Mouse (Mus musculus) kidney, postnatal 10 days (tissue): Measurements from ENCODE around the gene Cpe.
"Not testable (repeated sequence)": the region's sequence is repeated elsewhere in the genome, so short reads cannot be mapped to it uniquely, and the experiment has no call there.

ENCODE experiments used
- DNase-seq: peaks from one replicate; pipeline ENCODE4 v3.0.0; 2021; ENCODE audit warnings: mixed read lengths

The Cpe gene

DNA sequence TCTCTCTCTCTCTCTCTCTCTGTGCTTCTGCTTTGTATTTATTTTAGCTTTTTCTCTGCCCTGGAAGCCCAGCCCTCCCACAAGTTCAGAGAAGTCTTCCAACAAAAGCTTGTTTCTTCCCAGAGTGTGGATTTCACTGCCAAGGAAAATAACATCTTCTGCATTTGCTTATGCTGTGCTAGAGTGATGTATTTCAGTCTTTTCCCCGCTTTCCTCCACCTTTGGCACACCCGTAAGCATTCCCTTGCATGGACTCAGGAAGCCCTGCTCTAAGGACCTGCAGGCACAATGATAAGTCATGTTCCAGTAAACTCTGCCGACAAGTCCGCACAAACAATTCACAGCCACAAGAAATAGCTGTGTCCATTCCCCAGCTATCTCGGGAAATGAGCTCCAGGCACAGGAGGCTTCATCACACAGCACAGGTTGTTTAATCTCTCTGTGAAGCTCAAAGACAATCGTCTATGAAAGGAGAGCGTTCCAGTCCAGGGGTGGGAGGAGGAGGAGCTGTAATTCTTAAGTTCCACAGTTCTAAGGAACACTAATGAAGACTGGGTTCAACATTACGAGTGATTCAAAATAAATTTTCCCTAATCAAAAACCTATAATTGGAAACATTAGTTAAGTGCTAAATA lies 17.8 kb downstream of the Cpe start:
- no peak for DNase-seq

DNA sequence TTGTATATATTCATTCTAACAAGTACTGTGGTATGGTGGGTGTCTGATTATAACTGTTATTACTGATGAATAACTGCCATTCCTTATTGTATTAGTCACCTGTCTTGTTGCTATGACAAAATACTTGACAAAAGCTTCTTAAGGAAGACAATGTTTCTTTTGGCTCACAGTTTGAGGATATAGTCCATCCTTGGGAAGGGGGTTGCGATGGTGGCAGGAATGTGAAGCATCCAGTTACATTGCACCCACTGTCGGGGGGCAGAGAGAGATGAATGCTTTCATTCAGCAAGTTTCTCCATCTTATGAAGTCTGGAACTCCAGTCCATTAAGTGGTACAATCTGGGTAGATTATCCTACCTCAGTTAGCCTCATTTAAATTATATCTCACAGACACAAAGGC lies 19.9 kb downstream of the Cpe start:
- DNase-seq, result no peak

DNA sequence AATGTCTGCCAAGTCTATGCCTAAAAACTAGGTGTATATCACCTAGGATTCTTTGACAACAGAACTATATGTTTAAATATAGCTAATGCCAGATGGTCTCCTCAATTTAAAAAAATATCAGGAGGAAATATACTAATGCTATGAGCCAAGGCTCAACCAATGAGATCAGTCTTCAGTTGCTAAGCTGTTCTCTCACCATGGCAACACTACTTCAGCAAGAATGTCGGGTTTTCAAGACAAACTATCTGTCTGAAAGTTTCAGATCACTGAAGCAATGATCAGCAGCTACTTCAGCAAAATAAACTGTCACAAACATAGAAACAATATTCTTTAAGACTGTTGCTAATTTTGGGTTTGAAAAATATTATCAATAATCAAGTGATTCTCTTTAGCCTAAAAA lies 20.9 kb downstream of the Cpe start:
- no peak for DNase-seq

DNA sequence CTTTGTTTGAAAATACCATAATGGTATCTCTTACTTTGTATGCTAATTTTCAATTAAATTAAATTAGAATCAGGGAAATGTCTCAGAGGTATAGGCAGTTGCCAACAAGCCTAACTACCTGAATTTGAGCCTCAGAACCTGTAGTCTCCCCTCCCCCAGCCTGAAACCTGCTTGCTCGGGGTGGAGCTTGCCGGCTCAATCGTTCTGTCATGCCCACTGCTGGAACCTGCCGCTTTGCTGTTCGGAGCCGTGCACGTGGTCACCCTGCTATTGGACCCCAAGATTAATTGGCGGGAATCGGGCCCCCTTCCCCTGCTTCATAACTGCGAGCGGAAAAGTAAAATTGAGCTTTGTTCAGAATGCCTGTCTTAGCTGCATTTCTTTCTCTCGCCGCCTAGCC lies 26.5 kb downstream of the Cpe start:
- DNase-seq, result not testable (repeated sequence)

DNA sequence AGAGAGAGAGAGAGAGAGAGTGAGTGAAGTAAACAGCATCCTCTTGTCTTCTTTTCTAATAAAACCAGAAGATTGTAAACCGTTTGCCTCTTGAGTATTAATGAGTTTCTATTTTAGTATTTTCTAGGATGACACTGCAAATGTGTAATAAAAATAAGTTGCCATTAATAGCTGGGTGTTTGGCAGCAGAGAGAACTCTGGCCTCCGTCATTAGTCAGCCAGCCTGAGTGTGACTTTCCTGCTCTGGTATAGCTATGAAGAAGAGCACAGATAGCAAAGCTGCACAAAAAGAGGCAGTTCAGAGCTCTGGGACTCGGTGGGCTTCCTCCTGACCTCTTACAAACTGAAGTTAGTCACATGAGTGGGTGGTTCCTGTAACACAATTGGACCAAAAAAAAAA lies 27.3 kb downstream of the Cpe start:
- DNase-seq, result no peak

DNA sequence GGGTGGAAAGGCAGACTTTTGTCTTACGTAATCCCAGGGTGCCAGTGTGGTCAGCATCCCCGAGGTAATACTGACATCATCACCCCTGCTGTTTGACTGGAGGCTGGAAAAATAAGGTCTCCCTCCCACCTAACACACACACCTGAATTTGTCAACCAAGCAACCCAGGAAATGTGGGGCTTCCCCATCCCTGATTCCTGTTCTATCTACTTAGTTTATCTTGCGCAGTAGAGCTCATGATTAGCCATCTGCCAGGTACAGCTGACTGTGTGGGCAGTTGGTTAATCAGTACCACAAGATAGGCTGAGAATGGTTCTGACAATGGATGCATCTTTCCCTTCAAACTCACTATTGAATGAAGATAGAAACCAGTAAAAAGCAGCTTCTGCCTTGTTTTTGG lies 28.0 kb downstream of the Cpe start:
- DNase-seq, result no peak

DNA sequence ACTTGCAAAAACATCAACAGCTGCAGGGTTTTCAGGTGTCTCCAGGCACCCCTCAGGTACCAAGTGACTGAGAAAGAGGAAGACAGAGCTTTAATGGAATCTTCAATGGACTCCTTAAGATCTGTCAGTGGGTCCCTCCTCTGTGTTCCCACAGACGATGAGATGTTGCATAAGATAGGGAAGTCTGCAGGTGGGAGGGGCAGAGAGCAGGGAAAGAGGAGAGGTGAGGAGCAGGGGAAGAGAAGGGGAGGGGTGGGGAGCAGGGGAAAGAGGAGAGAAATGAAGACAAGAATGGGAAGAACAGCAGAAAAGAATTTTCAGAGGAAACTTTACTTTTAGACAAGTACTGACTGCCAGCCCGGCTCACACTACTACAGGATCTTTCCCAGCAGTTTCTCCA lies 28.5 kb downstream of the Cpe start:
- DNase-seq, result no peak

DNA sequence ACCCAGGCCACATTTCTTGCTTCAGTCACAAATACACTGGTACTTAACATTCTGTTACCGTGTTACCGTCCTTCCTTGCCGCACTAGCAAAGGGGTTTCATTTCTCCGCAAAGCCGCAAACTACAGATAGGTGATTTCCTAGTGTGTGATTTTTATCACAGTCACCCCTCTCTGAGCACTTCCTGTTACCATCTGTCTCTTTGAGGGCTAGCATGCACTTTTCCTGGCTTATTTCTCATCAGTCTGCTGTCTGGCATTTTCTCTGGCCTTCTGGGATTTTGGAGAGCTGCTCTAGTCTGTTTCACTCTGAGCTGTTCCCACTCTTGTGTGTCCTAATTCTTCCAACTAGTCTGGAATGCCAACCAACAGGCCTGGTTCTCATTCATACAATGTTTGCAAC lies 33.8 kb downstream of the Cpe start:
- DNase-seq, result no peak

DNA sequence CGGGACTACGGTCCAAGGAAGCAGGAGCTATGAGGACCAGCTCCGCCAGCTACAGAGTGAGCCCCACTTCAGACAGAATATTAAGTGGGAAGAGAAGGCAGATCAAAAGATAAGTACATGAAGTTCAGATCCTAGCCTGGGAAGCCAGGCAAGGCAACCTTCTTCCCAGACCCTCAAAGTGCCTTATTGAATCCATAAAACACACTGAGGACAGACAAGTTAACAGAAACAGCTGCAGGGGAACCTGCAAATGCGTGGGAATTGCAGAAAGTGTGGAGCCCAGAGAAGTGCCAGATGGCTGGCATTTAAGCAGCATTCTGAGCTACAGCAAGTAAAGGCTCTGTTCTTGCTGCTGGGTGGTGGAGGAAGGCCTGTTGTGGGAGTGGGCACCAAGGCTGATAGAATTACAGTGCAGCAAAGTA lies 34.9 kb downstream of the Cpe start:
- no peak for DNase-seq

DNA sequence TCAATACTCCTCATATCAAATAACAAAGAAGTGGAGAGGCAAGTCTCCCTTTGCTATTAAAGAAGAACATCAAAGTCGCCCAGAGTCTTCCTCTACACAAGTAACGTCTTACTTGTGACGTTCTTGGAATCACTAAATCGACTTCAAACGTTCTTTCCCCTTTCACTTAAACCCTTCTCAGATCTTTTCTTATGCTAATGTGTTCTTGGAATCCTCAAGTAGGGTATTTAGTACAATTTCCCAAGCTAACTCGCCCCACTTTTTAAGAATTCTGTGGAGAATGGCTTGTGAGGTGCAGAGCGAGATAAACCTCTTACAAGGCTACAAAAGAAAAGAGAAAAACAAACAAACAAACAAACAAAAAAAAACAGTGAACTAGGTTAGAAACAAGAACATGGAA lies 35.3 kb downstream of the Cpe start:
- DNase-seq, result no peak

DNA sequence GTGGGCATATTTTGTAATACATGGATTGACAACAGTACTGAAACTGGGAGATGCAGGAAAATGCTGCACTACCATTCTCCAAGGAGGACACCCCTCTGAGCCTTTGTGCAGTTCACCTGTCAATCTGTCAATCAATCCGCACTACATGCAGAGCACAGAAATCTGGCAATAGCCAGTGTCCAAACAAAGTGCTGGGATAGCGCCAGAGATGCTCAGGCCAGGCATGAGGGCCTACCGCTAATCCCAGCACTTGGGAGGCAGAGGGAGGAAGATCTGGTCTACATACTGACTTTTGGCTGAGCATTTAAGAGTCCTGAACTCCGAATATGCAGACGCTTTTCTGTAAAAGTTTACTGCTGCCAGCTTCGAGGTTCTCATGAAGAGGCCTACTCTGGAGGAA lies 37.0 kb downstream of the Cpe start:
- no peak for DNase-seq

DNA sequence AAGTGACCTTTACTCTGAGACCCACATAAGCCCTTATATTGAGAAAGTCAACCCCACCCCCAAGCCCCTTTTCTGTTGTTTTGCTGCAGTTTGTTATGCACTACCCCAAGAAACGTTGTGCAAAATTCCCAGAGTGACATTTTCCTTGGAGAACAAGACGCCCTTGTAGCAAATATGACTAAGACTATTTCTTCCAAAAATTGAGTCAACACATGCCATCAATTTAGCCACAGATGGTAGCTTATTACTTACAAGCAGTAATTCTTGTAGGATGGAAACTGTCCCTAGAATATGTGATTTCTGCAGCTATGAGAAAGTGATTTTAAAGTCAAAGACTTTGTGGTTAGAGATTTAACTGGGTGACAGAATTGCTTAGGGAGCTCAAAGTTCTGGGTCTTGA lies 37.8 kb downstream of the Cpe start:
- no peak for DNase-seq

DNA sequence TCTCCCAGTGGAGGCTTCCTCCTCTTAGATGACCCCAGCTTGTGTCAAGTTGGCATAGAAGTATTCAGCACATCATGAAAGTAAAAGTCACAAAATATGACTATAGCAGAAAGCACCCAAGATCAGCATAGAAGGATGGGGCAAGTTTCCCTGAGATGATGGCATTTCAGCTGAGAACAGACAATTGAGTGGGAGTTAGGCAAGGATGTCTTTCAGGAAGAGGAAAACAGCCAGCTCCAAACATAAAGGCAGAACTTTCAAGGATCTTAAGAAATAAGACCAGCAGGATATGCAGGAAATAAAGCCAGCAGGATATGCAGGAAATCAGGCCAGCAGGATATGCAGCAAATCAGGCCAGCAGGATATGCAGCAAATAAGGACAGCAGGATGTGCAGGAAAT lies 40.6 kb downstream of the Cpe start:
- DNase-seq, result no peak

DNA sequence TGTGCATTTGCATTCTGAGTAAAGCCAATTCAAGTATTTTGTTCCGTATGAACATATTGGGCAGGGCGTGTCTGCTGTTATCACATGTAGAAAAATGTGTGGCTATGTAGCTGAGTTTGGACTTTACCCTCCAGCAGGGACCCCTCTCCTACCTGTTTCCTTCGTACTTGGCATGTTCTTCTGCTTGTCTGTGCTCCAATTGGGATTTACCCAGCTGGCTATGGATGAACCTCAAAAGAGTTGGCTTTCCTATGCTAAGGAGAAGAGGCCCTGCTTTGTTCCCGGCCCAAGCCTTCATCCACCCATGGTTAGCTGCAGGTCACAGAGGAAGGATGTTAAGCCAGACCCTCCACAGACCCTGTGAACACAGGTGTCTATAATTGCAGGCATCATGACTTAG lies 44.8 kb downstream of the Cpe start:
- DNase-seq, result no peak

DNA sequence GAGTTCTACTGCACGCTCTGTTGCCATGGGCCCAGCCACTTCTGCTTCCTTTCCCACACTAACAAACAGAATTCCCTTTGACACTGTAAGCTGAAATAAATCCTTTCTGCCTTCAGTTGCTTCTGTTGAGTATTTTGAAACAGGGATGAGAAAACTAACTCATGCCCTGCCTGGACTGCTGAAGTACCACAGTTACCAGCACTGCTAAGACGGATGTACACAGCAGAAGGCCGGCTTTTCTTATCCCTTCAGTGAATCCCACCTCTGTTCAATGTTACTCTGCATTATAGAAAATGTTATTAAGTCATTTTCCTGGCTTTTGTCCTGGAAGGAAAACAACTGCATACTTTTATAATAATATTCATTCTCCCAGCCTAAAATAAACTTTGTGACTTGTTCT lies 45.7 kb downstream of the Cpe start:
- no peak for DNase-seq

DNA sequence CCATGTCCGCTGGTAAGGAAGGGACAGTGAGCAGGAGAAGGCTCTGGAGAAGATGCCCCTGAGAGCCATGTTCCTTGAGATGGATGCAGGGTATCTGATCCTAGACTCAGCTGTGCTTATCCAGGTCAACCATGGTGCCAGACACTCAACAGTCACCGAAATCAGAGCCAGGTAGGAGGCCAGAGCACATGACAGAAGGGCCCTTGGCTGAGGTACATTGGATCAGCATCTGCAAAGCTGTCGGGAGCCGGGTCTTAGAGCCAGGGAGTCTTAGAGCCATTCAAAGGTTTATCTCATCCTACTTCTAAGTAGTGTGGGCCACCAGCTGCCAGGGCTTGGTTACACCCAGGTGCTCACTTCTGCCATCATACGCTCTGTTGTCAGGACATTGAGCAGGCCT lies 46.4 kb downstream of the Cpe start:
- no peak for DNase-seq

DNA sequence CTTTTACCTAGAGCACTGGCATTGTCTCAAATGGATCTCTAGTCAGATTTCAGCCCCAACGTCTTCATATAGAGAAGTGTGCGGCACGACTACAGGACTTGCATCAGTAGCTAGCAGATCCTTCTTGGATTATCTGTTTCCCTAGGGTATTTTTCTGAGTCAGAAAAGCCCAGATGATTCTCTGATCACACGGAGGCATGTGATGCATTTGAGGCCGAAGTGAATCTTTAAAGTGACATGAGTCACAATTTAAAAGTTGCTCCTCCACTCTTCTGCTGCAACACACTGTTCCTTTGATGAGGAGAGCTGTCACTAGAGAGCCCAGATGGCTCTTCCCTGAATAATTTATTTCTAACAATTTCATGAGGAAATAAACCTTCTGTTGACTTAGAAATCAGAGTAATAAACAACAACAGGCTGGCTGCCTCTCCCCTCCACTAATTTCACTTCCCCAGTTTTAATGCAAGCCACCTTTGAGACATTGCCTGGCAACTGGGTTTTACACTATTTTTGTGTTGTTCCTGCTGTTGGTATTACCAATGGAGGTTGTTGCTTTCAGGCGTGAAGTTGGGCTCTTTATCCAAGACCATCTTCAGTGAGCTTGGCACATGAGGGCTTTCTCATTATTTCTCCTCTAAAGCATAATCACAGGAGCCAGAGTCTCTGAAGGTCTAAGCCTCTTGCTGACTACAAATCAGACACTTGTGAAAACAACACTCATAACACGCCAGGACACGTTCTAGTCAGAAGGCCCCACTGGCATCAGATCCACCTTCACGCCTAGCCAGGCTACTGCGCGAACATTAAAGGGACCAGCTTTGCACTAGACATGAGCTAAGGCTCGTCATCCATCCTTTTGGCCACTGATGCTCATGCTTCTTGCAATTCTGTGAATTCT lies 48.5 kb downstream of the Cpe start:
- DNase-seq, result no peak

DNA sequence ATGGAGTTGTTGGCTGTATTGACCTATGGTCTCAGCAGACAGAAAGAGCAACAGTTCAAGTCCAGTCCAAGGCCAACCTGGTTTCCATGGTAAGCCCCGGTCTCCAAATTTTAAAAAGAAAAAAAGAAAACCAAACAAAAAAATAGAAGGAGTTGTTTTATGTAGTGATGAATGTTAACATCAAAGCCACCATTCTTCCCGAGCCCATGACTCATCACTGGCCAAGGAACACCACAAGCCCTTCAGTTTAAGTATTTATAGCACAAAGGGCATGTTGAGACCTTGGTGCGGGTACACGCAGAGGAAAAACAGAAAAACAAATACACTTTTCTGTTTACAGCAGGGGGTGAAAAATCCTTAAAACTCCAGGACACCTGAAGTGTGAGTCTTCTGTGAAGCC lies 49.5 kb downstream of the Cpe start:
- no peak for DNase-seq

DNA sequence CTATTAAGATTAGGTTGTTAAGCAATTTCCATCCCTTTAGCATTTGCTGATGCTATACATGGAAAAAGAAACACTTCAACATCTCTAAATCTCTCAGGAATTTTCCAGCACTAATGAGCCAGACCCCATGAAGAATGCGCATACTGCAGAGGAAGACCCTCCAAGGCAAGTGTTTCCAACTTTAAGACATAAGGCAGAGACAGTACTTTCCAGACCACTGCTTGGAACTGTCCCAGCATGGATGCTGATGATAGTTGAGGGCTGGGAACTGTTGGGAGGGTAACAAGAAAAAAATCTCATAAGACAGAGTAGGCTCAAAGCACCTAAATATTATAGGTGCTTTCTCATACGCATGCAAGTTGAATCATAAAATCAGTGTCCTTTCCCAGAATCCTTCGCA lies 50.1 kb downstream of the Cpe start:
- DNase-seq, result no peak

DNA sequence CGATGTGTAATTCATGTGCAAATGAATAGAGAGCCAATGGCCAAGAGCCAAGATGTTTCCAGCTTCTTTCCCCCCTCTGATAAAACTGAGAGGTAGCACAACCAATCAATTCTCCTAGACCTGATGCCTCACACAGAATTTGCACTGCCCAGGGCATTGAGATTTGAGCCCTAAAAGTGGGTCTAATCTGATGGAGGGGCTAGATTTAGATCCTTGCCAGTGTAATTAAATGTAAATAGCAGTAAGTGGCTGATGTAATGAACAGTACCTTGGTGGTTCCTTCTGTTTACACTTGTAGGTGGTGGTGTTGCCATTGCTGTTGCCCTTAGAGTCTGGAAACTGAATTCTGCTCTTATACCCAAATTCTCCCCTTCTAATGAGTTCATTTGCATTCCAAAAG lies 52.3 kb downstream of the Cpe start:
- no peak for DNase-seq

DNA sequence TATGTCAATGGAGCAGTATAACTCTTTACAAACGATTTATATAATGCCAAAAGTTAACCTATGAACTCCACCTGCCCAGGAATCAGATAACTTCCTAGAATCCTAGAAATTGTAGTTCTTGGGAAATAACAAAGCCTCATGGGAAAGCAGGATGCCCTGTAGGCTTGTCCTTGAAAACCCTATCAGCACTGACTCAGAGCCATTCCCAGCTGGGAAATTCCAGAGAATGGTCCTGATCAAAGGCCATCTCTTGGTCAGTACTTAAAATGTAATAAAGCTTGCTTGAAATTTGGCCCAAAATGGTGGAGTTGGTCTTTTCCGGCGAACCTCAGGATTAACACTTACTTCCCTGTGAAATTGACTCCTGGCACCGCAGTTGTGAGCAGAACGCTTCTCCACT lies 53.2 kb downstream of the Cpe start:
- no peak for DNase-seq

DNA sequence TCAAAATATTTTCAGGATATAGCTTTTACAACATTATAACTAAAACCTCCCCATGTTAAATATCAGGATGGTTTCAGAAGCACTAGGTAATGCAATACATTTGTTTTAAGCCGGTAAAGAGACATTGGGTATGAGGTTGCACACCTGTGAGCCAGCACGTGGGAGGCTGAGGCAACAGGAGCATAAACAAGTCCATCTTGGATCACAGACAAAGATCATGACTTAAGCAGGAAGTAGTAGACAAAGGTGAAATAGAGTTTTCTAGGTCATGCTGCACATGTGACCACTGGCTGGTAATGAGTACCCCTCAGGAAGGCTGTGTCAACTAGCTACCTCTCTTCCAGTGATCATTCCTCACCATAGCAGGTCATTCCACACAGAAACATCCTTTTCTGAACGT lies 58.0 kb downstream of the Cpe start:
- DNase-seq, result no peak

DNA sequence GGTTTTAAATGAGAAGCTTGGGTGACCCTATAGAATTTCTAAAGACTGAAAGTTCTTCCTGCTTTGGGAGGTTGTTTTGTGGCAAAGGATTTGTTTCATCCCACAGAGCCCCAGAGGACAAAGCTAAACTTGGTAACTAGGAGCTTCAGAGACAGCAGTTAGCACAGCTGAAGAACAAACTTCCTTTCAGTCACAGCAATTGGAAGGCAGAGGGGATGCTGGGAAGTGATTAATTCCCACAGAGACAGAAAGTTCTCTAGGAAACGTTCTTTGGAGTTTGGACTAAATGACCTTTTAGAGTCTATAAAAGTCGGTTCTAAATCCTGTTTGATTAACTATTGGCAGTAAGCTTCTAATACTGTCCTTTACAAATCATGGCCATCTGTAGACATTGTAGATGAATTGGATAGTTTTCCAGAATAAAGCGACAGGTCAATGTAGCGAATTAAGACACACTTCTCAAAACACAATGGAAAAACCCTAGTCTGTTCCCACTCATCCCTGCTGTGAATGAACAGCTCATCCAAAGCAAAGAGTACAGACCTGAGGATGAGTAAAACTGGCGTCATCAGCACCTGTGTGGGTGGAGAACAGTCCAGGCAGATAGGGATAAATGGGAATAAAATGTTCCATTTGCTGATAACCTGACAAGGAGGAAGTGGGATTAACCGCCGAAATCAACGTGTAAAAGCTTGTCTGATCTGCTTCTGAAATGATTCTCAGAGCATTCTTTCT lies 58.6 kb downstream of the Cpe start:
- no peak for DNase-seq

DNA sequence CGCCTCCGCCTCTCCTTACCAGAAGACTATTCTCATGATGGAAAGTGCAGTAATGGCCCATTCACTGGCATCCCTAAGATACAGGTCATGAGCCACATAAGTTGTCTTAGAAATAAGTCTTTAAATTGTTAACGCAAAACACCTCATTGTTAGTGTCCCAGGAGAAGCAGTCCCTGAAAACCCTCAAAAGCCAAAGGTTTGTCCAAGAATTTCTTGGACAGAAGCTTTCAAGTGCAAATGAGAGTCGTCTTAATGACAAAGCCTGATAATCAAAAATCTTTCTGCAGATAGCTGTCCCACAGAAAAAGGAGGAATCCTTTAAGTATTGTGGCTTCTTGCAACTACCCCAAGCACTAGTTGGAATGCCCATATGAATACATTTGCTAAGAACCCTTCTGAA lies 60.7 kb downstream of the Cpe start:
- DNase-seq, result no peak
